In the genomic region with DNA sequence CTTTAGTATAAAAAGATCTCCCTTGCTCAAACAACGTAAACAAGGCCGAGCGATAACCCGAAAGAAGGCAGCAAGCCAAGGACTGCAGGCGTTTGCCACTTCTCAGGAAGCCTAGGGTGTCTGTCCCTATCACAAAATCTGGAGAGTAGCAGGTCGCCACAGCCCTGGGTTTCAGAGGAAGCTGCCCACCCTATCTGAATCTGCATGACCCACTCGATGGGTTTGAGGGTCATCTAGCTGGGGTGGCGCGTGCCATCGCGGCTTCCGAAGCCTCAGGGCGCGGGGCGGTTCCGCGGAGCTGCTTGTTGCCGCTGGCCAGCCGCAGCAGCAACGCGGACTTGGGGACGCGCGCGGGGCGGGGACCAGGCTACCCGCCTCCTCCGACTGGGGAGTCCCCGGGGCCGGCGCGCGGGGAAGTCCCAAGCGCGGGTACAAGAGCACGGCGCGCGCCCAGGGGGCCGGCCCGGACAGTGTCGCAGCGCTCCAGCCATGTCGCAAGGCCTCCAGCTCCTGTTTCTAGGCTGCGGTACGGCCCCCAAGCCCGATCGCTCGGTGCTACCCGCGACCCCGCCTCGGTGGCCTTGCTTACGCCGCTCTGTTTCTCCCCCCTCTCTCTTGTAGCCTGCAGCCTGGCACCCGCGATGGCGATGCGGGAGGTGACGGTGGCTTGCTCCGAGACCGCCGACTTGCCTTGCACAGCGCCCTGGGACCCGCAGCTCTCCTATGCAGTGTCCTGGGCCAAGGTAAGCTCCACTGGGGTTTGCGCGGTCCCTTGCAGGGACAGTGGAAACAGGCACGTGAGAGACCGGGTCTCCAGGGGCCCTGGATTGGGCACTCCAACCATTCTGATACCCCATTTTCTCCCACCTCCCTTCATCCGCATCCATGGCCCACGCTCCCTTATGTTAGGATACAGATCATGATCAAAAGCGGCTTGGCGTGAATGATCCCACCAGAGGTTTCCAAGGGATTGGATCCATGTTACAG, we compare ENCODE assay signal across 8 mouse cellular contexts. TPM values are rescaled to one million over a fixed set of nuclear protein-coding genes. Genes with fewer than 3 reads are reported as not detected.
DNase-seq lines count a peak whose midpoint lies in the region; ATAC-seq and TF ChIP-seq lines count a peak whose summit lies in the region.

A gene (plus strand): TSS at position 51 of the 987 bp plus-strand sequence.

- TF ChIP-seq CTCF in E14TG2a.4 (conservative IDR thresholded peaks at IDR 0.05; ENCODE audit: low read length) = no peak
- no peak for TF ChIP-seq CTCF in brain, embryonic 14.5 days (IDR thresholded peaks at IDR 0.05; ENCODE audit: borderline replicate concordance, extremely low read depth, insufficient read depth, insufficient read length)
- no peak for TF ChIP-seq CTCF in lung, embryonic 14.5 days (IDR thresholded peaks at IDR 0.05; ENCODE audit: low read depth)

- TF ChIP-seq POLR2A in brain, embryonic 14.5 days (IDR thresholded peaks at IDR 0.05; ENCODE audit: borderline replicate concordance, extremely low read depth, insufficient read depth, insufficient read length, poor library complexity, severe bottlenecking) = no peak

- H3K9me3 ChIP-seq in E14TG2a.4 (ENCODE audit: low read length) = no peaks in the 10 kb centered on the region
- no peaks in the 10 kb centered on the region for H3K9me3 ChIP-seq in forebrain, embryonic 14.5 days (replicated peaks; ENCODE audit: control insufficient read depth, low read length)
- H3K9me3 ChIP-seq in lung, embryonic 14.5 days (ENCODE audit: low read depth, low read length) = no peaks in the 10 kb centered on the region
- no peaks in the 10 kb centered on the region for H3K9me3 ChIP-seq in neural tube, embryonic 15.5 days (replicated peaks)

- H3K4me2 ChIP-seq in forebrain, embryonic 14.5 days (ENCODE audit: low read length) = peak within 1 kb of the TSS; percentile 96
- peak within 1 kb of the TSS; percentile 97 for H3K4me2 ChIP-seq in lung, embryonic 14.5 days
- peak within 1 kb of the TSS; percentile 94 for H3K4me2 ChIP-seq in neural tube, embryonic 15.5 days

- H3K27ac ChIP-seq in forebrain, embryonic 14.5 days (ENCODE audit: low read depth, low read length) = no peak within 1 kb of the TSS
- no peak within 1 kb of the TSS; the same call in 1 of the 2 replicates for H3K27ac ChIP-seq in lung, embryonic 14.5 days (ENCODE audit: low read depth)
- peak within 1 kb of the TSS; percentile 56; the same call in 1 of the 2 replicates for H3K27ac ChIP-seq in neural tube, embryonic 15.5 days (replicated peaks)

- DNase-seq in brain, embryonic 14.5 days (ENCODE audit: low read depth) = peak; percentile 76
- peak; percentile 63 for DNase-seq in forebrain, embryonic 14.5 days (ENCODE audit: low spot score)
- DNase-seq in heart, postnatal 25 days (ENCODE audit: low spot score) = peak; percentile 69
- peak; percentile 81 to 89 for DNase-seq in kidney, postnatal 4 days
- peak; percentile 84 for DNase-seq in lung, embryonic 14.5 days
- peak; percentile 47 for DNase-seq in thymus, postnatal 14 days

- peaks cover 54% of the 10 kb centered on the region for H3K27me3 ChIP-seq in E14TG2a.4 (ENCODE audit: insufficient read depth, low read length)
- H3K27me3 ChIP-seq in forebrain, embryonic 14.5 days (replicated peaks; ENCODE audit: control insufficient read depth, insufficient read depth, low read length) = peaks cover 13% of the 10 kb centered on the region; the same call in 1 of the 2 replicates
- H3K27me3 ChIP-seq in lung, embryonic 14.5 days (ENCODE audit: insufficient read depth, low read length) = no peaks in the 10 kb centered on the region
- peaks cover 5% of the 10 kb centered on the region; the same call in 1 of the 2 replicates for H3K27me3 ChIP-seq in neural tube, embryonic 15.5 days (replicated peaks)

- no peaks in the 10 kb centered on the region for H3K36me3 ChIP-seq in E14TG2a.4 (ENCODE audit: insufficient read depth, low read length)
- H3K36me3 ChIP-seq in forebrain, embryonic 14.5 days (ENCODE audit: control insufficient read depth, insufficient read depth, low read length) = no peaks in the 10 kb centered on the region
- no peaks in the 10 kb centered on the region for H3K36me3 ChIP-seq in lung, embryonic 14.5 days (ENCODE audit: insufficient read depth)
- no peaks in the 10 kb centered on the region for H3K36me3 ChIP-seq in neural tube, embryonic 15.5 days

- intact Hi-C loops in heart, postnatal 25 days (cut with DNase I) = no loop called here

- ATAC-seq in forebrain, embryonic 14.5 days = peak; percentile 74
- ATAC-seq in lung, embryonic 14.5 days (ENCODE audit: insufficient read depth) = peak; percentile 78
- peak; percentile 77 for ATAC-seq in neural tube, embryonic 15.5 days (ENCODE audit: low FRiP score)

- peak within 1 kb of the TSS; percentile 79 for H3K4me3 ChIP-seq in E14TG2a.4 (replicated peaks; ENCODE audit: low read length)
- H3K4me3 ChIP-seq in forebrain, embryonic 14.5 days (ENCODE audit: low read depth, low read length) = peak within 1 kb of the TSS; percentile 49
- H3K4me3 ChIP-seq in lung, embryonic 14.5 days (ENCODE audit: low read depth, low read length) = peak within 1 kb of the TSS; percentile 56
- H3K4me3 ChIP-seq in neural tube, embryonic 15.5 days (replicated peaks) = peak within 1 kb of the TSS; percentile 63

- H3K9ac ChIP-seq in forebrain, embryonic 14.5 days (ENCODE audit: low read length) = peak within 1 kb of the TSS; percentile 62
- peak within 1 kb of the TSS; percentile 69 for H3K9ac ChIP-seq in lung, embryonic 14.5 days
- H3K9ac ChIP-seq in neural tube, embryonic 15.5 days (replicated peaks) = peak within 1 kb of the TSS; percentile 77

- 3% methylated on average over 72 of the region's 73 CpGs for WGBS in forebrain, embryonic 14.5 days
- WGBS in lung, embryonic 14.5 days = 5% methylated on average over 73 of the region's 73 CpGs
- 4% methylated on average over 68 of the region's 73 CpGs for whole genome bisulfite sequencing in neural tube, embryonic 15.5 days

- H3K4me1 ChIP-seq in E14TG2a.4 (replicated peaks; ENCODE audit: low read depth, low read length) = peaks cover 22% of the 10 kb centered on the region
- peaks cover 13% of the 10 kb centered on the region; the same call in 1 of the 2 replicates for H3K4me1 ChIP-seq in forebrain, embryonic 14.5 days (ENCODE audit: control insufficient read depth, insufficient read depth, low read length)
- peaks cover 19% of the 10 kb centered on the region for H3K4me1 ChIP-seq in lung, embryonic 14.5 days (ENCODE audit: insufficient read depth)
- H3K4me1 ChIP-seq in neural tube, embryonic 15.5 days = peaks cover 22% of the 10 kb centered on the region

RNA-seq across cellular contexts. Expression of the gene that starts here (rescaled TPM):
- 5.9 and 9.8 TPM in 2 replicates for polyA plus RNA-seq in brain, embryonic 14.5 days (2012; rRNA removed)
- 9.1 and 9.2 TPM in 2 replicates for polyA plus RNA-seq in forebrain, embryonic 14.5 days (2014; fragmentation: Nextera tagmentation; extraction: Ambion mirVana)
- total RNA-seq in heart, postnatal 25 days (2021) = 1 to 10 TPM; 3.1 to 3.5 TPM
- 12.9 and 14.3 TPM in 2 replicates for polyA plus RNA-seq in lung, embryonic 14.5 days (2014; fragmentation: Nextera tagmentation; extraction: Ambion mirVana)
- 31.0 and 43.1 TPM in 2 replicates for polyA plus RNA-seq in neural tube, embryonic 15.5 days (2015; fragmentation: Nextera tagmentation; extraction: Ambion mirVana)
